Mouse (Mus musculus): ENCODE data around the gene Aamp.

The Aamp gene

GRCm38 (mm10) chr1:74281372-74281771 lies 3.2 kb downstream of the Aamp start:
- DNase-seq = no peak

DNA sequence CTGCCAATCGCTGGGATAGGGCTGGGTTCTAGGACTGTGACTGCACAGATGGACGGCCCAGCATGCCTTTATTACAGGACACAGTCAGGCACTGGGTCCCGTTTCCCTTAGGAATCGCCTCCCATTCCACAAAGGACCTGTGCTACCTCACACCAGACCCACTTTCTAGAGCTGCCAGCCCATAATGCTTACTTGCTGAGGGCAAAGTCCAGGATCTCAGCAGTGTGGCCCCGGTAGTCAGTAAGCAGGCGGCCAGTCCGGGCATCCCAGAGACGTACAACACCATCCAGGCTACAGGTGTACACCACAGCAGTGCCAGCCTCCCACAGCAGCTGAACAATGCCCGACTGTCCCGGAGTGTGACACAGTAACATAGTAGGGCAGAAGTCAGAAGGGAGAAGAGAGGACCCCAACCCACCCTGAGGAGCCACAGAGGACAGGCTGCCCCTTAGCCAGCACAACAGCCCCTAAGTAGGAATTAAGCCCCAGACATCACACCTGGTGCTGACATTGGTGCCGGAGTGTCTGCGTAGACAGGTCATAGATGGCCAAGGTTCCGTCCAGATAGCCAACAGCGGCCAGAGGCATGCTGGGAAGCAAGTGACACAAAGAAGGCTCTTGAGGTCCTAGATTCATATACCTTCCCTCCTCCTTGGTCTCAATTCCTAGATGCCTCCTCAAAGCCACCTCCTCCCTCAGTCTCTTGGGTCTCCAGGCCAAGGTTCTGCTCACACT lies 3.8 kb downstream of the Aamp start:
- DNase-seq = no peak

DNA sequence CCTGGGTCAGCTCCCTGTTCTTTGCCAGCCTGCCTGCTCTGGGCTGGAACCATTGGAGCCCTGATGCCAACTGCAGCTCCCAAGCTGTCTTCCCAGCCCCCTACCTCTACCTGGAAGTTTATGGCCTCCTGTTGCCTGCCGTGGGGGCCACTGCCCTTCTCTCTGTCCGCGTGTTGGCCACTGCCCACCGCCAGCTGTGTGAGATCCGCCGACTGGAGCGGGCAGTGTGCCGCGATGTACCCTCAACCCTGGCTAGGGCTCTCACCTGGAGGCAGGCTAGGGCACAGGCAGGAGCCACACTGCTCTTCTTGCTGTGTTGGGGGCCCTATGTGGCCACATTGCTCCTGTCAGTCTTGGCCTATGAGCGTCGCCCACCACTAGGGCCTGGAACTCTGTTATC lies 5.5 kb downstream of the Aamp start:
- DNase-seq = no peak

DNA sequence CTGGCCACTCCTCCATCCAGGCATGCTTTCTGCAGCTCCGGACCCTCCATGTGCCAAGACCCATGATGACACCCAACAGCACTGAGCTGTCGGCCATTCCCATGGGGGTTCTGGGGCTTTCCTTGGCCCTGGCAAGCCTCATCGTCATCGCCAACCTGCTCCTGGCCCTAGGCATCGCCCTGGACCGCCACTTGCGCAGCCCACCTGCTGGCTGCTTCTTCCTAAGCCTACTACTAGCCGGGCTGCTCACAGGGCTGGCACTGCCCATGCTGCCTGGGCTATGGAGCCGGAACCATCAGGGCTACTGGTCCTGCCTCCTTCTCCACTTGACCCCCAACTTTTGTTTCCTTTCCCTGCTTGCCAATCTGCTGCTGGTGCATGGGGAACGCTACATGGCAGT lies 6.0 kb downstream of the Aamp start, which contains the start of gene Gpbar1:
TSS of gene Gpbar1 (plus strand) at position 13 of the 400 bp plus-strand sequence.
- no peak for DNase-seq

DNA sequence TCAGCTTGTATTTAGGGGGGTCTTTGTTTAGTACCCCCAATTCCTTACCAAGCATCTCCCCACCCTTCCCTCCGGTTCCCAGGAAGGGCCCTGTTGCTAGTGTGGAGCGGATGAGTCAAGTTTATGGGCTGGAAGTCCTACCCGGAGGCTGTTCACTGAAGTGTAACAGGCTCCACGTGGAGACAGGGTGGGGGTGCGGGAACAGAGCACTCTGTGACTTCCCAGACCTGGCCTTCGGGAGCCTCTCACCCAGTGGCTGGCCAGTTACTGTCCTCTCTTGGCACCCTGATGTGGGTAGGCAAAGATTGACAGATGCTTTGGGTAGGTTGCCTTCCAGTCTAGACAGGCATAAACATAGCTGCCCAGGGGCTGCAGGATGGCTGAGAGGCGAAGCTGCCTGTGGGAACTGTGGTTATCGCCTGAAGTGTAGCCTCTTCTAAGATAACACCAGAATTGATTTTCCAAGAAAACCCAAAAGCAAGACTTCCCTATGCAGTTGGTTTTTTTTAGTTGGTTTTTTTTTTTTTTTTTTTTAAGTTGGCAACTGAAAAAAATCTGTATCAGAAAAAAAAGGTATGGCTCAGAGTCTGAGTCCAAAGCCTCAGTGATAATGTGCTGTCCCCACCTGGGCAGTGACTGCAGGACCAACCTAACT lies 6.5 kb downstream of the Aamp start:
- no peak for DNase-seq

- DNase-seq = no peak
These were observed 7.5 kb downstream of the Aamp start for GRCm38 (mm10) chr1:74277041-74277440.

DNA sequence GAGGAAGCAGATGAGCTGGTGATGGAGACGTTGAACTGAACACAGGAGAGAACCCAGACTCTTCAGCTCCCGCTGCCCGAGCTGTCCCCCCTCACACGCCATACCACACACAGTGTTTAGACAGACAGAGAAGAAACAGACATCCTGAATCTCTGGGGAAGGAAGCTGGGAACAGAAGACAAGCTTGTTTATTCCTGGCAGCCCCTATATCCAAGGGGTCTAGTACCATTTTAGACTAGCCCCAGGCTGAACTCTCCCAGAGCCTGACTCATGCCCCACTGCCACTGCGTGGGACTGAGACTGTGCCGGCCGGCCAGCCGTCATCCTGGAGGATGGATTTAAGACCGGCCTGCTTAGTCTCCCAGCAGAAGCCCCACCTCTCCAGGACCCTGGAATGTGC lies 9.5 kb downstream of the Aamp start:
- no peak for DNase-seq

- DNase-seq = no peak
These were observed 12.9 kb downstream of the Aamp start for GRCm38 (mm10) chr1:74271659-74272058.

DNA sequence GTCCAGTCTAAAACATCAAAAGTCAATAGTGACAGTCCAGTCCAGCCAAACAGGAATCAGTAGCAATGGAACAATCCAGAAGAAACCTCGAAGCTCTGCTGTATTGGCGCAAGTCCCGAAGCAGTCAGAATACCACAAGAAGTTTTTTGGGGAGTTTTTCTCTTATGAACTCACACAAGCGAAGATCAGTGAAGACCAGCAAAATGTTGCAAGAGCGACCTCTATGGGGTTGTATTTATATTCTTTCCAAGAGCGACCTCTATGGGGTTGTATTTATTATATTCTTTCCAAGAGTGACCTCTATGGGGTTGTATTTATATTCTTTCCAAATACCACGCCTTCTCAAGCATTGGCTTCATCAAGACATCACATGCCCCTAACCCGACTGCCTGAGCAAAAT lies 15.8 kb downstream of the Aamp start:
- DNase-seq = no peak

GRCm38 (mm10) chr1:74262510-74262909 lies 22.0 kb downstream of the Aamp start:
- no peak for DNase-seq

- DNase-seq = no peak
These were observed 27.8 kb downstream of the Aamp start for GRCm38 (mm10) chr1:74256782-74257181.

- no peak for DNase-seq
These were observed 28.7 kb downstream of the Aamp start for GRCm38 (mm10) chr1:74255704-74256345.

- no peak for DNase-seq
These were observed 34.4 kb downstream of the Aamp start for GRCm38 (mm10) chr1:74250096-74250495.

- DNase-seq = no peak
These were observed 35.1 kb downstream of the Aamp start for GRCm38 (mm10) chr1:74249331-74249980.

DNA sequence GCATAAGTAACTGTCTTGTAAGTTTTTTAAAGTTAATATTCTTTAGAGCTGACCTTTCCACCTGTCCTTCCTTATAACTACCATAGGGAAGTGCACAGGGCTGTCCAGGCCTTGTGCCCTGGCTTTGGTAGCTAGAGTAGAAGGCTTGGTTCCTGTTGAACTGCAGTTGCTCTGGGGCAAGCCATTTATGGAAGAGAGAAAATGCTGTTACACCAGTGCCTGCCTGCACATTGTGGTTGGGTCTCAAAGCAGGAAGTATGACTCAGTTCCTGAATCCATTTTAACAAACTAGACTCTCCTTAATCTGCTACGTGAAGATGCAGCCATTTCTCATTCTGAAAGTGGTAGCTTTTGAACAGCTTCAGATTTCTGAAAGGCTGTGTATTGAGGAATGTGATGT lies 35.7 kb downstream of the Aamp start:
- DNase-seq = peak; percentile 54 to 66

DNA sequence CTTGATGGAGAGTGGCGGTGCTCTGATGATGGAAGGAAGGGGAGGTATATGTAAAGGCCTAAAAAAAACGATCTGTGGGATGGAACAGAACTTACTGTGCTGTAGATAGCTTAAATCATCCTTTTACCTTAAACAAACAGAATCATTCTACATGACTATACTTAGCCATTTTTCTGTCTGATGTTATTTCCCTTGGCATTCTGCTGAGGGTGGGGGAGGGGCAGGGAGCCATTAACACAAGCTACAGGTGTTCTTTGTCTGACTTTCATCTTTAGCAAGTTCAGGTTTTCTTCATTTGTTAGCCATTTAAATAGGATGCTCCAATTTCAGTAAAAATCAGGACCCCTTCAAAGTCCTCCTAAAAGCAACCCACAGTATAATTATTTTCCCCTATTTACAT lies 39.0 kb downstream of the Aamp start:
- DNase-seq = no peak

DNA sequence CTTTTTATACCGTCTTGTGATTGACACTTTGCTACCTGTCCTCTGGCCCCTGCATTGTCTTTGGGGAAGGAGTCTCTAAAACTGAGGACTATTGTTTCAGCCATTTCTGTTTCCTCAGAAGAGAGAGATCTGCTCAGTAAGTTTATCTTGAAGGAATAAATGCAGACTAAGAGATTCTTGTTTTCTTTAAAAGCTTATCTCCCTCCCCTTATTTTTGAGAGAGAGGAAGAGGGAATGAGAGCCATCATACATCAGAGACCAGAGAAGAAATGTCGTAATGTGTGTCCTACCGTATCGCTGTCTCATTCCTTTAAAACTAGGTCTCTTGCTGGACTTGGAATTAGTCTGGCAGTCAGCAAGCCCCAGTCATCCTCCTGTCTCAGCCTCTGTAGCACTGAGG lies 43.7 kb downstream of the Aamp start:
- DNase-seq = no peak

DNA sequence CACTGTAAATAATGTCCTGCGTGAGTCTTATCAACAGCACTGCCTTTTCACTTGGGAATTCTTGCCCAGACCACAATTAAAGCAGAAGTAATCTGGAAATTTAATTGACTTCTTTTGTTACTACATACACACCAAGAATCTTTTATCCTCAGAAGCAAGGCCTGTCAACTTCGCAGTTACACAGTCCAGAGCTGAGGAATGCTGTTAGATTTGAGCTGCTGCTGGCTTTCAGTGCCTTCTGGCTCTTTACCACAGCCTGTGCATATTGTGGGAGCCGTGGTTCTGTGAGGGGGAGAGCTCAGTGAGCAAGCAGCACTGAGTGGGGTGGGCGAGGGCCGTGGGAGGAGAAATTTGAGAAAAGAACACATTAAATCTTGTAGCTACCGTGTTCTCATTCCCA lies 44.2 kb downstream of the Aamp start:
- DNase-seq = no peak

GRCm38 (mm10) chr1:74239618-74240017 lies 44.9 kb downstream of the Aamp start:
- DNase-seq = peak; percentile 31 to 32

- no peak for DNase-seq
These were observed 45.4 kb downstream of the Aamp start for GRCm38 (mm10) chr1:74239162-74239561.

- DNase-seq = no peak
These were observed 46.4 kb downstream of the Aamp start for GRCm38 (mm10) chr1:74238136-74238535.

DNA sequence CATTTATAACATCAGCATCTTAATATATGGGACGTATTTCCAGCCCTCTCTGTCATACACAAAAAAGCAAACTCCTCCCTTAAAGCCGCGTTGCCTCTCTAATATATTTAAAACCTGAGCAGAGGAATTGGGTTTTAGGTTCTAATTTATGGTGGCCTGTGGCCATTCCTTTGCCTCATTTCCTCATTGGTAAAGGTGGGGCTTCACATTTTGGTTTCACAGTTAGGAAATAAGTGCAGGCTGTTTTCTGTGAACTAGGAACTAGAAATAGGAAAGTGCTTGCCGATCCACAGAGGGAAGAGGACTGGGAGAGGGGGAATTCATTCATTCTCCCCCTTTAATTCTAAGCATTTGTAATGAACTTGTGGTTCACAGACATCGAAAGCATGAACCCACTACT lies 46.9 kb downstream of the Aamp start:
- DNase-seq = no peak

DNA sequence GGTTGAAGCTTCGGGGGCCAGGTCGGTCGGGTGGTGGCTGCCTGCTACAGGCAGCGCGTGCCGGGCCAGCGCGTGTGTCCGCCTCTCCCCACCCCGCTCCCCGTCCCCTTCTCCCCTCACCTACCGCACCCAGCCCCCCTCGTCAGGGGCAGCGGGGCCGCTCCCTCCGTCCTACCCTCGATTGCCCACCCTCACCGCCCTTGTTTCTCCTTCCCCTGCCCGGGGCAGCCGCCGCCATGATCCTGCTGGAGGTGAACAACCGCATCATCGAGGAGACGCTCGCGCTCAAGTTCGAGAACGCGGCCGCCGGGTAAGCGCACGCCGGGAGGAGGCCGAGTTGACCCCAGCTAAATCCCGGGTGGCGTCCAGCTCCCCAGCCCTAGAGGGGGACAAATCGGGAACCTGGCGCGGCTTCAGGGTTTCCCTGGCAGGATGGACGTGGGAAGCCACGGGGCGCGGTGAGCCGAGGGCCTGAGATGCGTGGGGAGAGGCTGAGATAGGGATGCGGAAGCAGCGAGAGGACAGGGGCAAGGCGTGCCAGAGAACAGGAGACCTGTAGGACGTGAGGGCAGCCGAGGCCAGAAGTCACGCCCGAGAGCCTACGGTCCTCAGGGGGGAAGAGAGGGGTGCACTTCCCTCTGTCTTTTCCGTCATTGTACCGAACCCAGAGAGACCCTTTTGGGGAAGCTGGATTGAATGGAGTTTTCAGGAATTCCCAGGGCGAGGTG lies 47.8 kb downstream of the Aamp start:
- DNase-seq = peak; percentile 66 to 71

Measured in lung, postnatal 4 days (tissue).